Mouse (Mus musculus) embryonic fibroblast, embryonic 13.5 days (primary cell): ENCODE measurements at regions not wholly inside any gene's neighbourhood (a gene's known extent, or its start where the extent isn't known, plus 50 kb on each side); places are given as distances from the start of the nearest gene placed in this dataset.

ENCODE experiments used
- CTCF ChIP-seq: IDR thresholded peaks from 2 replicates; pipeline ENCODE4 v1.5.1; 2011; ENCODE audit warnings: mild to moderate bottlenecking, control low read depth, low read length, moderate library complexity, borderline replicate concordance; ENCODE audit not compliant: insufficient read depth
- POLR2A ChIP-seq: IDR thresholded peaks from 2 replicates; pipeline ENCODE4 v1.6.1; 2011; ENCODE audit warnings: low read depth, mild to moderate bottlenecking, control low read depth, low read length, moderate library complexity

DNA sequence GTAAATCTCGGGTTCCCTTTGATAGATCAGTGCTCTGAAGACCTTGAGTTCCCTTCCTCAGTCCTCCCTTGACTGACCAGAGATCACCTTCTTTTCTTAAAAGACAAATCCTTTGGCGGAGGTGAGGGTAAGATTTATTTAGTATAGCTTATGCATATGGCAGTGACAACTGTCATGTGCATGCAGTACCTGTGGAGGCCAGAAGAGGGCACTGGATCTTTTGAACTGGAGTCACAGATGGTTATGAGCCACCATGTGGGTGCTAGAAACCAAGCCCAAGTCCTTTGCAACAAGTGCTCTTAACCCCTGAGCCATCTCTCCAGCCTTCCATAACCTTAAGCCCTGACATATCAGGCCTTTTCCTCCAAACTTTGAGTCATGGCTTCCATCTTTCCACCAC, 110.4 kb upstream of the Foxn2 start:
- TF ChIP-seq POLR2A (no peak), CTCF (no peak)
